Mouse (Mus musculus): Measurements from ENCODE around the gene Vsig10.
"Not testable (repeated sequence)": the region's sequence is repeated elsewhere in the genome, so short reads cannot be mapped to it uniquely, and the experiment has no call there.

Vsig10 gene

DNA sequence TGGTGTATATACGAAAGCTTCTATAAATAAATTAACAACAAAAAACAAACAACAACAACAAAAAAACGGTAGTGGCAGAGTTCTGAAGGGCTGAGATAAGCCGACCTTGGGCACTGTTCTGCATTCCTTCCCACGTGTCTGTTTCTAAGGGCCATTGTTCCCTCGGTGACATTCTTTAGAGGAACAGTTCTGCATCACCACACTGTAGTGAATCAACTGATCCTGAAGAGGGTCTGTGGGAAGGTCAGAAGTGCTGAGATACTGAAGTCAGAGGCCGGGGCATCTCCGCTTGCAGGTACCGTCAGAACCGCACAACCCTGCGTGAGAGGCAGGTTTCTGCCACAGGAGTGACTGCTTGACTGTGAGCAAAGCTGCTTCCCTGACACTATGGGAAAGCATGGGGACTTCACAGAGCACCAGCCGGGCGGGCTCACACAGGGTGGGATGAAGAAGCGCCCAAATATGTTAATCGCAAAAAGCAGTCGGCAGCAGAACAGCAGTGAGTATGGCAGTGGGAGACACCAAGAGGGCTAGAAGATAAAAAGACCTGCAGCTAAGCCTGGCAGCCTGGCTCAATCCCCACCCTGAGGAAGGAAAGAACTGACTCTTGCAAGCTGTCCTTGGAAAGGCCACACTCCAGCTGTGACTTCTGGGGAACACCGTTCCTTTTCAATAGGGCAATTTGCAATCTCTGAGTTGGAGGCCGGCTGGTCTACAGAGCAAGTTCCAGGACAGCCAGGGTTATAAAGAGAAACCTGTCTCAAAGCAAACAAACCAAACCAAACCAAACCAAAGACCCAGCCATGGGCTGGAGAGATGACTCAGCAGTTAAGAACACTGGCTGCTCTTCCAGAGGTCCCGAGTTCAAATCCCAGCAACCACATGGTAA, 14.9 kb upstream of the Vsig10 start:
- DNase-seq (ENCODE audit: low spot score in 2 of 2) = no peak

DNA sequence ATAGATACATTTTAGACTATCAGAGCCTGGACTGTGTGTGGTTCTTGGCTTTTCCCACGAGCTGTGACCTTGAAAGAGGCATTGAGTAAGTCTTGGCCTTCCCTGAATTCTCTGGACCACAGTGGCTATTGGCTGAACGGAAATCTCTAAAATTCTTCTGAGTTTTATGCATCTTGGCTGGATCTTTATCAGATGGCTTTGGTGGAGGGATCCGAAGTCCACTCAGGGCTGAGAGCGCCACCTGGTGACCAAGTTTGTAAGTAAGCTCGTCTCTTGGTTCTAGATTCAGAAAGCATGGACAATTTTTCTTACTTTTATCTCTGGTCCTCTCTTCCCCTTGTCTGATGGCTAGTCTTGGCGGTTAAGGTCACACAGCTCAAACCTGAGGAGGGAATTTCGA, 13.9 kb upstream of the Vsig10 start:
- DNase-seq (ENCODE audit: low spot score in 2 of 2) = peak; percentile 81 to 85

DNA sequence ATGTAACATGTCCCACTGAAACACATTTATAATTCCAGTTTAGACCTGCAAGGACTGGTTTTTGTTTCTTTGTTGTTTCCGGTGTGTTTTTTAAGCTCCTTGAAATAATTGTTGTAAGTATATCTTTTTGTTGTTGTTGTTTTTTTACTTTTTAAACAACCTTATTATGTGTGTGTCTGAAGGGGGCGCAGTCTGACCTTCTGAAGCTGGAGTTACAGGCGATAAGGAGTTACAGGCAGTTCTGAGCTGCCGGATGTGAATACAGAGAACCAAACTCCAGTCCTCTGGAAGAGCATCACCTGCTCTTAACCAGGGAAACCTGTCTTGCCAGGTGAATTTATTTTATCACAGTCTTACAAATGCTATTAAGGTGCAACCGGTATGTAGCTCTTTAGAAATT, 13.1 kb upstream of the Vsig10 start:
- DNase-seq (ENCODE audit: low spot score in 2 of 2) = no peak

DNA sequence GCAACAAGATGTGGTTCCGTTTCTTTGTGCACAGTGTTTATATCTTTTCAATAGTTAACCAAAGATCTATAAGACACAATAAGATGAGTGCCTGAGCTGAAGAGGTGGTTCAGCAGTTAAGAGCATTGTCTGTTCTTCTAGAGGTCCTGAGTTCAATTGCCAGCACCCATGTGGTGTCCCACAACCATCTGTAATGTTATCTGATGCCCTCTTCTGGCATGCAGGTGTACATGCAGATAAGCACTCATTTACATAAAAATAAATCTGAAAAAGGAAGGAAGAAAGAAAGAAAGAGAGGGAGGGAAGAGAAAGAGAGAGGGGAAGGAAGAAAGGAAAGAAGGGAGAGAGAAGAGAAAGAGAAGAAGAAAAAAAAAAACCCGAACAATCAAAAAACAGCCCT, 12.1 kb upstream of the Vsig10 start:
- DNase-seq (ENCODE audit: low spot score in 2 of 2) = no peak

DNA sequence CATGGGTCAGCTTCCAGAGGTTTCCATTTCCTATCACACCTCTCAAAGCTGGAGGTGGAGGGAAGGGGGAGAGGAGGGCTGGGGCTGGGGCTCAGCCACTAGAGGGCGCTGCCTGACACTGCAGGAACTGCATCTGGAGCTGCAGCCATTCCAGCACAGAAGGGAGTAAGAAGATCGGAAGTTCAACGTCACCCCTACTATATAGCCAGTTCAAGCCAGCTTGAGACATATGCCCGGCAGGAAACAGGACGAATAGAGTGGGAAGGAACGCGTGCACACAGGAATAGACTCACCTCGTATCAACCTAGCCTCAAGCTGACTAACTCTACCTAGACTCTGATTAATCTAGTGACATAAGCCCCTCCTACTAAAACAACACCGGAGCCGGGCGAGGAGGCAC, 11.2 kb upstream of the Vsig10 start:
- DNase-seq (ENCODE audit: low spot score in 2 of 2) = peak; percentile 56 to 65

DNA sequence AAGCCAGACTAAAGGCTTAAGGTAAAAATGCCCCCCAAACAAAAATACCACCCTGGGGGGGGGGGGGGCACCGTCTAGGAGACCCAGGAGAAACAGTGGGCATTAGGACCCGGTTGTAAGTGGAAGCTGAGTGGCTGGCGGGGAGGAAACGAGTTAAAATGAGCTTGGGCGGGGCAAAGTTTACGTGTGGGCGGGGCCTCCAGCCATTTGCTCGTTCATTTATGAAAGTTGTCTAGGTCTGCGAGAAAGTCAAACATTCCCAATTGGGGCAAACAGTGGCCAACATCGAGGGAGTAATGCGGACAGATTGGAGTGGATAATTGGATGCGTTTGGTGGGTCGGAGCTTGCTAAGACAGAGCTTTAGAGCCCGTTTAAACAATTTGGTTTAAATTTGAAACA, 5.5 kb upstream of the Vsig10 start:
- DNase-seq (ENCODE audit: low spot score in 2 of 2) = no peak

DNA sequence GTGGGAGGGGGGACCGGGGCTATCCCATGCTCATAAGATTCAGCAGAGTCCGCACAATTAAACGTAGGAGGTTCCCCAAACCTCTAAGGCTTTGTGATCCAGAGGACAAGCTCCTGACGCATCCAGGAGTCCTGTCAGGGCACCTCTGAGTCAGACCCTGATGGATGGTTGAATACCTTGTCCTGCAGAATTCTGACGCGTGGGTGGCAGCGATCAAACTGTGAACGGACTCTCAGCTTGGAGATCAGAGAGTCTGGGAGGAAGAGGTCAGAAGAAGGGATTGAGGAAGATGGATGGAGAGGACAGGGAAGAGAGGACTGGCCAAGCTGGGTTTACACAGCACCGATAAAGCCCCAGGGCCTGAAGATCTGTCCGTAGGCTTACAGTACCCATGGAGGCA, 5.0 kb upstream of the Vsig10 start:
- DNase-seq (ENCODE audit: low spot score in 2 of 2) = no peak

DNA sequence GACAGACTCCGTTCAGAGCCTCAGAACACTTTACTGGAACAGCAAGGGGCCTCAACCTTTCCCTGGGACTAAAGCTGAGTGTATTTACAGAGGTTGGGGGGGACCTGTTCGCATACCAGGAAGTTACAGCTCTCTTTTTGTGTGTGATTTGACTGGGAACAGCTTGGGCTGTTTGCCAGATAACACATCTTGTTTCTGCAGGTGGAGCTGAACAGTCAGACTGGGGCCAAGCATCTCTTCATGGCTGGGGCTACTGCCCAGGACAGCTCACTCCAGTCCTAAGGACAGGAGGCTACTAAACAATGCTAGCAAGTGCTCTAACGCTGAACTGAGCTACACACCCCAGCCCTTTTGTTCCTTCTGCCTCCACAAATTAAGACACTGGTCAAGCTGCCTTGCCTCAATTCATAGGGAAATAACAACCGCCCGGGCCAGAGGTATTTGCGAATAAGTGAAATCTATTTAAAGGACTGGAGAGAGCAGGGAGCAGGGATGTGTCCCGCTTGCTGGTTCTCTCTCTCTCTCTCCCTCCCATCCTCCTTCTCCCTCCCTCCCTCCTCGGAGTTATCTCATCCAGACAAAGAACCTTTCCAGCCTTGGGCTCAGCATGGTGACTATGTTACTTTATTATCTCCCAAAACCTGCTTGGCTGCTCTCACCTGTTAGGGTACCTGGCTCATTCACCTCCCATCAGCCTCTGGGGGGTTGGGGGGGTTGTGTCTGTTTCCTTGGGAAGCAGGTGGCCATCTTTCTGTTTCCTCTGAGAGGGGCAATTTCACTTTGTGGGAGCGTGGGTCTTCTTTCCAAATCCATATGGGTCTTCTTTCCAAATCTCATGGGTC, 4.1 kb upstream of the Vsig10 start:
- no peak for DNase-seq (ENCODE audit: low spot score in 2 of 2)

DNA sequence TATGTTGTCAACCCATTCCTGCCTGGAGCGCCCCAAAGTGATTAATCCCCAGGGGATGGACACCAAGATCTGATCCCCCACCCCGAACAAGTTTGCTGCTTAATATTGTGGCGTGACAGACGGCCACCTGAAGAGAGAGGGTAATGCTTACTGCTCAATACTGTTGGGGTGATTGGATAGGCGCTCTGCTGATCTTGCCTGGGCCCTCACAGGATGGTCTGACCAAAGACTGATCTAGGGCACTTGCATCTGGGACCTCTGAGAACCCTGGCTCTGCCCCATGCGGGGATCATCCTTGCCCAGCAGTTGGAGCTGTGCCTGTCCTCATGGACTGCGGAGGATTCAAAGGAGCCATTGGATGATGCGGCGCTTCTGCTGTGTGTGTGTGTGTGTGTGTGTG, 4.9 kb downstream of the Vsig10 start:
- DNase-seq (ENCODE audit: low spot score in 2 of 2) = no peak

DNA sequence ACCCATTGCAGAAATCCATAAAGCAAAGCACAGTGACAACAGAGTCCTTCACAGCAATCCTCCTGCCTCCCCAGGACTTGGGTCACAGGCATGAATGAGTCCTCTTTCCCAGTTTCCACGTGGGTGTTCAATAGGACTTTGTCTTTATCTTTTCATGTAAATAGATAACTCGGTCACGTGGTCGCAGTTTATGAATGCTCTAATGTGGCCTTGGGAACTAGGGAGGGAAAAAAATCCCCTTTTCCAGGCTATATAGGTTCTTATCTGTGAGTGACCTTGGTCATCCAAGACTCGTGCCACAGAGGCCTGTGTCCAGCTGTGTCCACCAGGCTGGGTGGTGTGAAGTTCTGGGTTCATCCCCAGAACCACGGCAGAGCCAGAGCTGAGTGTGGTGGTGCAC, 7.5 kb downstream of the Vsig10 start:
- no peak for DNase-seq (ENCODE audit: low spot score in 2 of 2)

DNA sequence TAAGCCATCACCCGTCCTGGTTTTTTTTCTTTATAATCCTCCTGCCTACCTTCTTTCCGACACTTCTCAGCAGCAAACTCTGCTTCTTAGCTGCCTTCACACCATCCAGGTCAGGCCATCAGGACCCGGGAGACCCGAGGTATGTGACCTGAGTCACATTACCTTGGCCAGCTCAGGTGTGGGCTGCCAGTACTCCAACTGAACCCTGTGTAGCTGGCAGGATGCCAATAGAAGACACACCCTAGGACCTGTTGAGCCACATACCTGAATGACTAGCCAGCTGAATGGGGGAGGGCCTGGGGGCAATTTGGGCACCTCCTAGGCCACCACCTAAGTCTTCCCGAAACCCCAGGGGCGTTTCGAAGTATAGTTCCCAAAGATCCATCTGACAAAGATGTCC, 11.6 kb downstream of the Vsig10 start:
- DNase-seq (ENCODE audit: low spot score in 2 of 2) = no peak

DNA sequence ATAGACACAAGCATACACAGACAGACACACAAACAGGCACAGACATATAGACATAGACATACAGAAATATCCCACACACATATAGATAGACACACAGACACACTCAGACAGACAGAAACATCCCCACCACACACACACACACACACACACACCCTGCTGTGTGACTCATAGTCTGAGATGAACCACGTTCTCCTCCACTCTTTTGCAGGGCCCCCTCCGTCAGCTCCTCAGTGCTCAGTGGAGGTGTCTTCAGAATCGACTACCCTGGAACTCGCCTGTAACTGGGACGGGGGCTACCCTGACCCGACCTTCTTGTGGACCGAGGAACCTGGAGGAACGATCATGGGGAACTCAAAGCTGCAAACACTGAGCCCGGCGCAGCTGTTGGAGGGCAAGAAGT, 19.1 kb downstream of the Vsig10 start:
- no peak for DNase-seq (ENCODE audit: low spot score in 2 of 2)

DNA sequence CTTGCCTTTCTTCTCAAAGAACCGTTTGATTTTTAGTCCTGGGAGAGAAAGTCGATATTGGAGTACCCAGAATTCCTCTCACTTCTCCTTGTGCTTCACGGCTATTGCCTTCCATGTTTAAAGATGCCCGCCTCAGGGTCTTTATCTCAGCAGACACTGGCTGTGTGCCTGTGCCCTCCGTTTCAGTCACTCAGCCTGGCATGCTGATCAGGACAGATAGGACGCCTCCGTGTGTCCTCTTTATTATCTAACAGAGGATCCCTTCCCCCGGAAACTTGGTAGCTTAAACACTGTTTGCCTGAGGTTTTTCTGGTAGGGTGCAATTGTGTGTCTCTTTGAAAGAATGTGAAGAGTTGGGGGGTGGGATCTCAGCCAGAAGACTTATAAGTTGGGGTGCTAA, 19.6 kb downstream of the Vsig10 start:
- DNase-seq (ENCODE audit: low spot score in 2 of 2) = no peak

DNA sequence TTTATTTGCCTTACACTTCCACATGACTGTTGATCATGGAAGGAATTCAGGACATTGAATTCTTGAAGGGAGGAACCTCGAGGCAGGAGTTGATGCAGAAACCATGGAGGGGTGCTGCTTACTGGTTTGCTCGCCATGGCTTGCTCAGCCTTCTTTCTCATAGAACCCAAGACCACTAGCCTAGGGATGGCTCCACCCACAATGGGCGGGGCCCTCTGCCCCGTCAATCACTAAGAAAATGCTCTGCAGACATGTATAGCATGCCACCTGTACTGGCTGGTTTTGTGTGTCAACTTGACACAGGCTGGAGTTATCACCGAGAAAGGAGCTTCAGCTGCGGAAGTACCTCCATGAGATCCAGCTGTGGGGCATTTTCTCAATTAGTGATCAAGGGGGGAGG, 21.2 kb downstream of the Vsig10 start:
- no peak for DNase-seq (ENCODE audit: low spot score in 2 of 2)

DNA sequence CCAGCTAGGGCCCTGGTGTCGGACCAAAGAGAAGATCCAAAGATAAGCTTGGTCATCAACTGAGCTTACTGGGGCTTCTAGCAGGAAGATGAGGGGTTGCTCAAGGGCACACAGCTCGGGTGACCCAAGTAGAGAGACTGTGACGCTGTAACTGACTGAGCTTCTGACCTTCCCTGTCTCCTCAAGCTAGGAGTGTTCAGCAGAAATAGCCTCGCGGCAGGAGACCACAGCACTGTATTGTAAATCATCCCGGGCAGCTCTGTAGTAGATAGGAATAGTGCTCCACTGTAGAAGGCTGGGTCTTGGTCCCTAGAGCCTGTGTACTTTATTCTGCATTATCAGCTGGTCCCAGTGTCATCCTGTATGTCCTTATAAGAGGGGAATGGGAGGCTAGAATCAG, 23.0 kb downstream of the Vsig10 start:
- DNase-seq (ENCODE audit: low spot score in 2 of 2) = no peak

DNA sequence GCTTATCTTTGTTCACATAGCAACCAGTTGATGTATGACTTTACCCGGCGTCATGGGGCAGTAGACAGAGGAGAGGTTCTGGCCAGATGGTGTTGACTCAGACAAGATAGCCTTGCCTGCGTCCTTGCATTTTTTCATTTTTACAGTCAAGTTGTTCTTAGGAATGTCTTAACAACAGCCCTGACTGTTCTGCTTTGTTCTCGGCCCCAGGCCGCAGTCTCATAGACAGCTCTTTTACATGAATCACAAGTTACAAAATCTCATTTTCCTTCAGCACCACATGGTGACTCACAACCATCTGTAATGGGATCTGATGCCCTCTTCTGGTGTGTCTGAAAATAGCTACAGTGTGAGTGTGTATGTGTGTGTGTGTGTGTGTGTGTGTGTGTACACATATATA, 25.6 kb downstream of the Vsig10 start:
- not testable (repeated sequence) for DNase-seq (ENCODE audit: low spot score in 2 of 2)

DNA sequence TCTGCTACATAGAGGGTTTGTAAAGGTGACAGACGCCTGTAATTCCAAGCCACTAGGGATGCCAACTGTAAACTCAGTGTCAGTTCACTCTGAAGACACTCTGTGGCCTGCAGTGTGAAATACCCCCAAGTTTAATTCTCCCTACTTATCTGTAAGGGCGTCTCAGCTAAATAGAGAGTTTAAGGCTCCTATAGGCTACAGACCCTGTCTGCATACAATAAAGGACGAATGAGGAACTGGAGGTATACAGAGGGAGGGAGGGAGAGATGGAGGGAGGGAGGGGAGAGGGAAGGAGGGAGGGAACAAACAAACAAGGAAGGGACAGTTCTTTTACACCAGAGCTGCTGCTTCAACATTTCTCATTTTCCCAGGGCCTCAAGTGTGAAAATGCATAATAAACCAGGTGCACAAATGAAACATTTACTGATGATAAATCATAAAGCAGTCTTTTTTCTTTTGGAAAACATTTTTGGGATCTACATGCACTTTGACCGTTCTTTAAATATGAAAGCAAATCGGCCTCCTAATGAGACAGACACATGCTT, 26.6 kb downstream of the Vsig10 start:
- no peak for DNase-seq (ENCODE audit: low spot score in 2 of 2)

DNA sequence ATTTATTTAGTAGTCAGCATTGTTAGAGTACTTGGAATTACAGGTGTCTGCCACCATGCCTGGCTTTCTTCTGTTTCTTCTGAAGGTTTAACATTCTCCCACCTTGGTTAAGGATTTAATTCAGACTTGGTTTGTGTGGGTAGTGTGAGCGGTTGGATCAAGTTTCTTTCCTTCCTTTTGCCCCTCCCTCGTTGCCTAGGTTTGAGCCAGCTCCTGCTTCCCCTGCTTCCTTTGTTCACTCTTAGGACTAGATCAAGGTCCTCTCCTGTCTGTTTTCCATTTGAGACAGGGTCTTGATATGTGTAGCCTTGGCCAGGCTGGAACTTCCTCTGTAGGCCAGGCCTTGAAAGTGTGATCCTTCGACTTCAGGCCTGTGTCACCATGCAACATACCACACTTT, 27.4 kb downstream of the Vsig10 start:
- DNase-seq (ENCODE audit: low spot score in 2 of 2) = no peak

DNA sequence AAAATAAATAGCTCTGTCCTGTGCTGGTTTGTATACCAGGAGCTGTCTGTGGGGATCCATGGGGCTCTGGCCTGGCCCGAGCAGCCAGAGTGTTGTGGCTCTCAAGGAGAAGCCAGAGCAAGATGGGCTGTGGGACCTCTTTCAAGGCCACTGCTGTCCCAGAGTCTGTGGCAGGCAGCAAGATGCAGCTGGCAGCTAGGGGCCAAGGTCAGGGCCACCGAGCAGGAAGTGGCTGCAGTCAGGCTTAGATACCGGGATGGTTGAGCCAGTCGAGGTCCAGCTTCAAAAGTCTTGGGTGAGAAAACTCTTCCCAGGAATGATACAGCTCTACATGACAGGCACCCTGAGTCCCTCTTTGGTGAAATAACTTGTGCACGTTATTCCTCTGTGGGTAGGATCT, 28.1 kb downstream of the Vsig10 start:
- no peak for DNase-seq (ENCODE audit: low spot score in 2 of 2)

DNA sequence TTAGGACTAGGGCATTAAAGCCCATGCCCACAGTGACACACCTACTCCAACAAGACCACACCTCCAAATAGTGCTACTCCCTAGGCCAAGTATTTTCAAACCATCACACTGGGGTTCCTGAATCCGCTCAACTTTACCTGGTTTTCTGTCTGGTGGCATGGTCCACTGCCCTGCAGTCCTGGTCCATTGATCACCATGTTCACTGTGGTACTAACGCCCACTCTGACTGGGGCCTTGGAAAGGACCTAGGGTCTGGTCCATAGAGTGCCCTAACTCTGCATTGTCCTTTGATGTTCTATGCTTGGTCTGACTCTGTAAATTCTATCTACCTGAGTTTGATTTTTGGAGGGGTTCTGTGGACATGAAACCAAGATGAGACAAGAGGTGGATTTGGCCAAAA, 29.0 kb downstream of the Vsig10 start:
- no peak for DNase-seq (ENCODE audit: low spot score in 2 of 2)

DNA sequence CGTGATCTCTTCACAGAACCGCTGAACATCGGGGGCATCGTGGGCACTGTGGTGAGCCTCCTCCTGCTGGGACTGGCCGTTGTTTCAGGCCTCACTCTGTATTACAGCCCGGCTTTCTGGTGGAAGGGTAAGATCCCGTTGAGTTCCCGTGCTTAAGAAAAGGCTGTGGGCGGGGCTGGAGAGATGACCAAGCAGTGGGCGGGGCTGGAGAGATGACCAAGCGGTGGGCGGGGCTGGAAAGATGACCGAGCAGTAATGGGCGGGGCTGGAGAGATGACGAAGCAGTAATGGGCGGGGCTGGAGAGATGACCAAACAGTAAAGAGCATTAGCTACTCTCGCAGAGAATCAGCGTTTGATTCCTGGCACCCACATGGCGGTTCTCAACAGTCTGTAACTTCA, 29.4 kb downstream of the Vsig10 start:
- peak; percentile 40 to 50 for DNase-seq (ENCODE audit: low spot score in 2 of 2)

DNA sequence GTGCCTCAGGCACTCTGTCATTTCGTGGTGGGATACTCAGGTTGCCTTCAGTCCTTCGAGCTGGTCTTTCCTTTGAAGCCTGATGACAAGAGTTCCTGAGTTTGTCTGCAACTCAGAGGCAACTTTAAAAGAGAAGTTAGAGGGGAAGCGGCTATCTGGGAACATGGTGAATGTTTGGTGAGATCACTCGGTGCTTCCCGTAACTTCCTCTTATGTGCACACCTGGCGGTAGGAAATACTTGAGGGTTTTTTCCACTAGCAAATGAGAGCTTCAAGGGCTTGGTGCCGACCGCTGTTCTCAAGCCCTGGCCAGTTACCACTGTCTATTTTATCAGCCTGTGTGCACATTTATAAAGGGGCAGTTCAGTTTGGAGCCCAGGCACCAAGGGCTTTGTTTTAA, 35.2 kb downstream of the Vsig10 start:
- DNase-seq (ENCODE audit: low spot score in 2 of 2) = no peak
